Mouse (Mus musculus): Measurements from ENCODE around the gene Pld6. TPM values are rescaled to one million over a fixed set of nuclear protein-coding genes. Genes with fewer than 3 reads are reported as not detected.

The Pld6 gene
- polyA plus RNA-seq, 1 experiment, result 6.1 TPM

DNA sequence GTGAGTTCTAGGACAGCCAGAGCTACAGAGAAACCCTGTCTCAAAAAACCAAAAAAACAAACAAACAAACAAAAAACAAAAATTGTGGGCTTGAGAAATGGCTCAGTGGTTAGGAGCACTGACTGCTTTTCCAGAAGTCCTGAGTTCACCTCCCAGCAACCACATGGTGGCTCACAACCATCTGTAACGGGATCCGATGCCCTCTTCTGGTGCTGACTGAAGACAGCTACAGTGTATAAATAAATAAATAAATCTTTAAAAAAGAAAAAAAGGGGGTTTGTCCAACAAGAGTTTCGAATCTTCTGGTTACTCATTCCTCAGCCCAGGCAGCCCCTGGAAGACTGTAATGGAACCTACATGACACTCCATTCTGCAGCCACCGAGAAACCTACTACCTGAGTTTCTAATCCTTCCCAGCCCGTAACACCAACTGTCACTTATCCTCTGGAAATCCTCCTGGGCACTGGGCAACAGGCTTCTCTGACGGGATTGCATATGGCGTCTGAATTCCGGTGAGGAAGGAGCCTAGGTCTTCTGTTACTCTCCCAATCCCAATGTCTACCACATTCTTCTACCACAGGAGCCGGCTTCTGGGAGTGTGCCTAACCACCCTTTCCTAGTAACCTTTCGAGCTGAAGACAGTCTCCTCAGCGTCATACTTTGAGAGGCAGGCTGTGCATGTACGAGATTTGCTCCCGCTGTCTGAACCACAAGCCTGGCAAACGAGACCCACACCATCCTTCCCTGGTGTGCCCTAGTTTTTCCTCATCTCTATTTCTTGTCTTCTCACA lies 20.9 kb upstream of the Pld6 start:
- TF ChIP-seq CTCF (IDR thresholded peaks at IDR 0.05; ENCODE audit: borderline replicate concordance, extremely low read depth, insufficient read depth, insufficient read length) (peak; percentile 8; the same call in 1 of the 2 replicates), POLR2A (IDR thresholded peaks at IDR 0.05; ENCODE audit: borderline replicate concordance, extremely low read depth, insufficient read depth, insufficient read length, poor library complexity, severe bottlenecking) (no peak)
- peak; percentile 19 for DNase-seq (ENCODE audit: low read depth)

DNA sequence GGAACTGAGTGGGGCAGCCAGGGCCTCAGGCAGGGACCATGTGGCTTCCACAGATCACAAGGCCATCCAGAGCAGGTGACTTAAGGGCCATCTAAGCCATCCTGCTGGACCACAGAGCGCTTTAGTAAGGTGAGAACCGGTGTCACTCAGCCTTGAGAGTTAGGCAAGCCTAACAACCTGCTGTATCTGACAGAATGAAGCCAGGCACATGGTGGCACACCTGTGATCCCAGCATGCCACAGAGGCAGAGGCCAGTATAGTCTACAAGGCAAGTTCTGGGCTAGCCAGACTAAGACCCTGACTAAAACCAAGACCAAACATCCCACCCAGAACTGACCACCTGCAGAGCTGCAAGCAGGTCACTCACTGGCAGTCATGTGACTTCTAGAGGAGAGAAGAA lies 18.2 kb upstream of the Pld6 start:
- DNase-seq (ENCODE audit: low read depth), result no peak
- TF ChIP-seq POLR2A (IDR thresholded peaks at IDR 0.05; ENCODE audit: borderline replicate concordance, extremely low read depth, insufficient read depth, insufficient read length, poor library complexity, severe bottlenecking) (no peak), CTCF (IDR thresholded peaks at IDR 0.05; ENCODE audit: borderline replicate concordance, extremely low read depth, insufficient read depth, insufficient read length) (no peak)

DNA sequence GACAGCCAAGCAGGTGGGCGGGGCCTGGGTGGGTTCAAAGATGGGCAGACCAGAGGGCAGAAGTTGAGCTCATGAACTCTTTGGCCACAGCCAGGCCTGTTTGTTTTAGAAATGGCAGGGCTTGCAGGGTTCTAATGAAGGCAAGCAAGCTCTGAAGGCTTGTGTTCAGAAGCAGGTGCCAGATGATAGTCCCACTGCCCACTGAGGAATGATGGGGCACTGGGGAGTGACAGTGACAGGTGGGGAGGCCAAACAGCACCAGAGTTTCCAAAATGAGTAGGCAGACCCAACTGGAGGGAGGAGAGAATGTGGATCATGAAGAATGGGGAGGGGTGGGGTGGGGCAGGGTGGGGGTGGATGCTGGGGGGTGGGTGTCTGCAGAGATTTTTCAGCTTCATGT lies 17.8 kb upstream of the Pld6 start:
- no peak for TF ChIP-seq POLR2A (IDR thresholded peaks at IDR 0.05; ENCODE audit: borderline replicate concordance, extremely low read depth, insufficient read depth, insufficient read length, poor library complexity, severe bottlenecking)
- no peak for TF ChIP-seq CTCF (IDR thresholded peaks at IDR 0.05; ENCODE audit: borderline replicate concordance, extremely low read depth, insufficient read depth, insufficient read length)
- no peak for DNase-seq (ENCODE audit: low read depth)

DNA sequence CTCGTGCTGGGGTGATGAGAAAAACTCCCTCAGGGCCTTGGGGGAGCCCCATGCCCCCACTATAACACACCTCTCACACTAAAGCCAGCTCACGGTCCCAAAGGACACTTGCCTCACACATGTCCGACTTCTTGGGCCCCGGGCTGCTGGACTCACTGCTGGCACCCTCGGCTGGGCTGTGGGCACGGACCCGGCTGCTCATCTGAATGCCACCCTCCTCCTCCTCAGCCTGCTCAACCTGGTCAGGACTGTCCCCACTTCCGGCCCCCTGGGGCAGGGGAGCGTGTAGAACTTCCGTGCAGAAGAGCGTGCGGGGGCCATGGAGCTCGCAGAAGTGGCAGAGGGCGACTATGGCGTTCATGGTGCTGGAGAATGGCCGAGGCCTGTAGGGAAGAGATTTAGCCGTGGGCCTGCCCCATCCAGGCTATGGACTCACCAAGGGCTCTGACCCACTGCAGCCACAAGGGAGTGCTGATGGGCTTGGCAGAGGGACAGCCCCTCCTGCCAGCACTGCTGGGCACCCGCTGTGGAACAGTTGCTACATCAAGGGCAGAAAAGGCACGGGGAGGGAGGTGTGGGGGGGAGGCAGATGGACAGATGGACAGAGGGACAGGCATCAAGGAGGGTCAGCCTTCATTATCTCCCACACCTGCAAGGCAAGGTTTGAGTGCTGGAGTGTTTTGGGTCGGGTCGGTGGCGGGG lies 17.1 kb upstream of the Pld6 start:
- DNase-seq (ENCODE audit: low read depth), result no peak
- TF ChIP-seq POLR2A (IDR thresholded peaks at IDR 0.05; ENCODE audit: borderline replicate concordance, extremely low read depth, insufficient read depth, insufficient read length, poor library complexity, severe bottlenecking) (no peak), CTCF (IDR thresholded peaks at IDR 0.05; ENCODE audit: borderline replicate concordance, extremely low read depth, insufficient read depth, insufficient read length) (no peak)

DNA sequence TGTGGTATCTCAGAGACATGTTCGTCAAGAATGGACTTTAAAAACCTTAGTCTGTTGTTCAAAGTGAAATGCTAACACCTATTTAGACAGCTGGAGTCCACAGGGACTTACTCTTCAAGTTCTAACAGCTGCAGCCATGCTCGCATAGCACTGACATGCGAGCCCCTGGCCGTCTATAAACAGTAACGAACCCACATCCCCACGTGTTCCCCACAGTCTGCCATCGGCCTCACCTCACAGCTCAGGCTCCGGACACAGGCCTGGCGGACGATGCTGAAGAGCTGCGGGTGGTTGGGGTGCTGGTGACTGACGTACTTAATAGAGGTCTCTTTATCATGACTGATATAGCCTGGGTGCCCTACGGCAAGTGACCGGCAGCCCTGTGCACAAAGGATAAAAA lies 16.1 kb upstream of the Pld6 start:
- no peak for DNase-seq (ENCODE audit: low read depth)
- TF ChIP-seq CTCF (IDR thresholded peaks at IDR 0.05; ENCODE audit: borderline replicate concordance, extremely low read depth, insufficient read depth, insufficient read length) (no peak), POLR2A (IDR thresholded peaks at IDR 0.05; ENCODE audit: borderline replicate concordance, extremely low read depth, insufficient read depth, insufficient read length, poor library complexity, severe bottlenecking) (no peak)

DNA sequence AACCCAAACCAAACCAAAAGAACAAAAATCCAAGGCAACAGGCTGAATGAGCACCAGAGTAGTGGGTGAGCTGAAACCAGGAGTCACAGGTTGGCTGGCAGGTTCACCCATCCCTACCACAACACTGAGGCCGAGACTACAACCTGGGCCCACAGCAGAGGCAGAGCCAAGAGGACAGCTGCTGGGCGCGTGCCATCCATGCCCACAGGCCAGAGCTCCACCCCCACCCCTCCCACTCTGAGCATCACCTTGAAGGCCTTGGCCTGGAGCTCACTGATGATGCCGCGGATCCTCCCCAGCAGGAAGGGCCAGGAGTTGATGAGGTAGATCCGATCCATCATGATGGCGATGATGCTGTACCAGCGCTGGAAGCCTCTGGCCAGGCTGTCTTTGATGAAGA lies 14.4 kb upstream of the Pld6 start:
- TF ChIP-seq POLR2A (IDR thresholded peaks at IDR 0.05; ENCODE audit: borderline replicate concordance, extremely low read depth, insufficient read depth, insufficient read length, poor library complexity, severe bottlenecking) (no peak), CTCF (IDR thresholded peaks at IDR 0.05; ENCODE audit: borderline replicate concordance, extremely low read depth, insufficient read depth, insufficient read length) (no peak)
- DNase-seq (ENCODE audit: low read depth), result no peak

DNA sequence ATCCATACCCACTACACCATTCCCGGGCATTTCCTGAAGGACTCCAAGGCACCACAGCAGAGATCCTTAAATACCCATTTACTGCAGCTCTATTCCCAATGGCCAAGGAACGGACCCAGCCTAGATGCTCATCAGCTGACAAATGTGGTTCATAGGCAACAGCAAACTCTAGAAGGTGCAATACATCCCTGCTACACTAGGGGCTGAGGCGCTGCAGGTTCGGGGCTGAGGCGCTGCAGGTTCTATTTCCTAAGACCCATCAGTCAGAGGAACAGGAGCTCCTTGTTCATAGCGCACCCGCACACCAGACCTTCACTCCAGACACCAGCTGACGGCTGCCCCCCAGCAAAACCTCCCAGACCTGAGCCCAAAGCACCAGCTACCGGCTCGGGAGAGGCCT lies 13.0 kb upstream of the Pld6 start:
- TF ChIP-seq CTCF (IDR thresholded peaks at IDR 0.05; ENCODE audit: borderline replicate concordance, extremely low read depth, insufficient read depth, insufficient read length) (no peak), POLR2A (IDR thresholded peaks at IDR 0.05; ENCODE audit: borderline replicate concordance, extremely low read depth, insufficient read depth, insufficient read length, poor library complexity, severe bottlenecking) (no peak)
- no peak for DNase-seq (ENCODE audit: low read depth)

DNA sequence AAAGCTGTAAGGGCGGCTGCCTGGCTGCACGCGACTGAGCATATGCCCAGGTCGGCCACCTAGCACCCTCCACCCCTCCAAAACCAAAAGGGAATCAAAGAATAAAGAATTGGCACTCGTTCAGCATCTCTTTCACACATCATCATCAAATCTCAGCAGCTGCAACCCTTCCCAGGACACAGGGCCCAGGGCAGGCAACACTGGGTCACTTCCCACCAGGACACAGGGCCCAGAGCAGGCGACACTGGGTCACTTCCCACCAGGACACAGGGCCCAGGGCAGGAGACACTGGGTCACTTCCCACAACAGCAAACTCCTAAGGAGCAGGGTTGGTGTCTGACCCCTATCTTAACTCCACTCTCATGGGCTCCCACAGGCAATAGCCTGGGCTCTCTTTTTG lies 5.9 kb upstream of the Pld6 start:
- TF ChIP-seq POLR2A (IDR thresholded peaks at IDR 0.05; ENCODE audit: borderline replicate concordance, extremely low read depth, insufficient read depth, insufficient read length, poor library complexity, severe bottlenecking), result no peak
- TF ChIP-seq CTCF (IDR thresholded peaks at IDR 0.05; ENCODE audit: borderline replicate concordance, extremely low read depth, insufficient read depth, insufficient read length), result no peak
- DNase-seq (ENCODE audit: low read depth), result no peak

DNA sequence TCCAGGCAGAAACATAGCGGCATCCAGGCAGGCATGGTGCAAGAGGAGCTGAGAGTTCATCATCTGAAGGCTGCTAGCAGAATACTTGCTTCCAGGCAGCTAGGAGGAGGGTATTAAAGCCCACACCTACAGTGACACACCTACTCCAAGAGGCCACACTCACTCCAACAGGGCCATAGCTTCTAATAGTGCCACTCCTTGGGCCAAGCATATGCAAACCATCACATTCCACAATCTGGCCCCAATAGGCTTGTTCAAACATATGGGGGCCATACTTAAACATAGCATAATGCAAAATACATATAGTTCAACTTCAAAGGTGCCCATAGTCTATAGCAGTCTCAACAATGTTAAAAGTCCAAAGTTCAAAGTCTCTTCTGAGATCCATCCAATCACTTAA lies 1.9 kb upstream of the Pld6 start:
- no peak for TF ChIP-seq POLR2A (IDR thresholded peaks at IDR 0.05; ENCODE audit: borderline replicate concordance, extremely low read depth, insufficient read depth, insufficient read length, poor library complexity, severe bottlenecking)
- TF ChIP-seq CTCF (IDR thresholded peaks at IDR 0.05; ENCODE audit: borderline replicate concordance, extremely low read depth, insufficient read depth, insufficient read length), result no peak
- no peak for DNase-seq (ENCODE audit: low read depth)

DNA sequence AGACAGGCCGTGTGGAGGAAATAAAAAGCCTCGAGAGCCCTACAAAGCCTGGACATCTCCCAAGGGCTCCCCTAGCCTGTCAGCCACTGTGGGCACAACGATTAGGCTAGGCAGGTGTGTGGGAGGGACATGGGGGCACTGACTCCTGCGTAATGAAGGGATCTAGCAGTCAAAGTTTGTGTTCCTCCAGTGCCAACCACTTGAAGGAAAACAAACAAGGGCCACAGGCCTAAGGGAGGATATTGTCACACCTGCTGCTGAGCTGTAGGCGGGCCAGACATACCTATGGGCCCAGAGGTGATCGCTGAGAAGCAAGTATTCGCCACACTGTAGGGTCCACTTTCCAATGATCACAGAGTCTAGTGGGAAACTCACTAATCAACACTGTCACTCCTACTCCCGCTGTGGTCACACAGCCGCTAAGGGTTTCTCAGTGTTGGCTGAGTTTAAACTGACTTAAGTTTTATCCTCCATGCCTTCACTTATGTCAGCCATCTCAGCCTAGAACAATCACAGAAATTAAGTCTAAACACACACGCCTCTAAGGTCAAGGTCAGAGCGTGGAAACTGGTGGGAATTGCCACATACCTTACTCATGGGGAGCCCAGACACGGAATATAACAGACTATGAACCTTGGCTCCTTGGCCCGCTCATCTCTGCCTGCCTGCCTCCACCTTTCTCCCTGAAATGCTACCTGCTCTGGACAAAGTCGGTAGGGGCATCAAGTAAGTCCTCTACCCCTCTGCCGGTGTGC lies 824 bp downstream of the Pld6 start:
- TF ChIP-seq CTCF (IDR thresholded peaks at IDR 0.05; ENCODE audit: borderline replicate concordance, extremely low read depth, insufficient read depth, insufficient read length) (no peak), POLR2A (IDR thresholded peaks at IDR 0.05; ENCODE audit: borderline replicate concordance, extremely low read depth, insufficient read depth, insufficient read length, poor library complexity, severe bottlenecking) (no peak)
- peak; percentile 6 for DNase-seq (ENCODE audit: low read depth)

DNA sequence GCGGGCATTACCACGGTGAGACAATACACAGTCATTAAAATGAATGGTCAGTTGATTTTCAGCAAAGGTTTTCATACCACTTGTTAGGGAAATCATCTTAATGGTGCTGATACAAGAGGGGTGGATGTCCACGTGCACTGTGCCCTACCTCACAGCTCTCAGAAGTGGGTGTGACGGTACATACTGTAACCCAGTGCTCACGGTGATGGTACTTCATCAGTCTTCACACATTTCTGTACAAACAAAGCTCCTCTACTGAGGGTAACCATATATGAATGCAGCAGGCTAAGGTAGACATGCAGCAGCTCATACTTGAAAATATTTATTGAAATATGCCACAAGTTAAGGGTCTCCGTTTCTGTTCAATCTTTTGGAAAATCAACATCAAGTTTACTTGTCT lies 3.9 kb downstream of the Pld6 start:
- no peak for TF ChIP-seq CTCF (IDR thresholded peaks at IDR 0.05; ENCODE audit: borderline replicate concordance, extremely low read depth, insufficient read depth, insufficient read length)
- TF ChIP-seq POLR2A (IDR thresholded peaks at IDR 0.05; ENCODE audit: borderline replicate concordance, extremely low read depth, insufficient read depth, insufficient read length, poor library complexity, severe bottlenecking), result no peak
- DNase-seq (ENCODE audit: low read depth), result no peak
